In the genomic region with DNA sequence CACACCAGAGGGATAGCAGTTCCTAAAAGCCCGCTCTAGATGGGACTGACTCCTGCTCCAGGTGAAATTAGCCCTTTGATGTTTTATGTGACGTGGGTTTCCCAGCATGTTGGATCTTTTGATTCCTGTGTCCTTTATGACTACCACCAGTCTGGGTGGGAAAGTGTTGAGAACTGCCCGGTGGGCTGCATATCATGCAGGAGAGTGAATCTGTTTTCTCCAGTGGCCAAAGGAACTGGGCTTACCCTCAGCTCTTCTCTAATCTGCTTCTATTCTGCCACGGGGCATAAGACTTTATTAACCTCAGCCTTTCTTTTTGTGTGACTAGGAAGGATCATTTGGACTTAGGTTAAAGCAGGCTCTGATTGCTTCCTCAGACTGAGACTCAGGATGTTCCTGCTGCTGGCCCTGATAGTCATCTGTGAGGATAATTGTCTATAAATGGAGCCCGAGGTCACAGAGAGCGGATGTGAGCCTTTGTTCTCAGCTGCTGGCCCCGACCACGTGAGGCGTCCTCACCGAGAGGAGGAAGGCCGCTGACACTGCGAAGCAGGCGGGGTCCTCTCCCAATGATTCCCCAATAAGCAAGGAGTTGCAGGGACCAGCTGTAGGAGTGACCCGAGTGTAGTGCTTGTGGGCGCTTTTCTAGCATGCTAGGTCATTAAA, we compare ENCODE assay signal across 8 mouse cellular contexts. TPM values are rescaled to one million over a fixed set of nuclear protein-coding genes. Genes with fewer than 3 reads are reported as not detected.
A peak's percentile ranks its signal among the peaks of the same experiment; 100 is the strongest.
DNase-seq lines count a peak whose midpoint lies in the region; ATAC-seq lines count a peak whose summit lies in the region.

No protein-coding gene starts in this region.

- H3K4me1 ChIP-seq in forebrain, embryonic 13.5 days: peaks cover 23% of the 10 kb centered on the region
- H3K4me1 ChIP-seq in limb, embryonic 10.5 days: peaks cover 49% of the 10 kb centered on the region
- H3K4me1 ChIP-seq in stomach, embryonic 14.5 days (ENCODE audit: control insufficient read depth, insufficient read depth, low read length): peaks cover 4% of the 10 kb centered on the region; the same call in 1 of the 2 replicates

- H3K27me3 ChIP-seq in forebrain, embryonic 13.5 days: no peaks in the 10 kb centered on the region
- no peaks in the 10 kb centered on the region for H3K27me3 ChIP-seq in limb, embryonic 10.5 days (ENCODE audit: low read depth, poor library complexity, severe bottlenecking)
- no peaks in the 10 kb centered on the region for H3K27me3 ChIP-seq in stomach, embryonic 14.5 days (ENCODE audit: control insufficient read depth, insufficient read depth, low read length)

- H3K27ac ChIP-seq in forebrain, embryonic 13.5 days: peak overlapping the region; percentile 87
- H3K27ac ChIP-seq in limb, embryonic 10.5 days: peak overlapping the region; percentile 93
- H3K27ac ChIP-seq in stomach, embryonic 14.5 days (ENCODE audit: low read length): peak overlapping the region; percentile 80

- WGBS in forebrain, embryonic 13.5 days: 9% methylated on average over 15 of the region's 15 CpGs
- 7% methylated on average over 15 of the region's 15 CpGs for WGBS in limb, embryonic 10.5 days
- WGBS in stomach, embryonic 14.5 days: 12% methylated on average over 15 of the region's 15 CpGs

- H3K36me3 ChIP-seq in forebrain, embryonic 13.5 days (ENCODE audit: poor library complexity, severe bottlenecking): no peaks in the 10 kb centered on the region
- H3K36me3 ChIP-seq in limb, embryonic 10.5 days: no peaks in the 10 kb centered on the region
- no peaks in the 10 kb centered on the region for H3K36me3 ChIP-seq in stomach, embryonic 14.5 days (ENCODE audit: control insufficient read depth, insufficient read depth, low read length)

- peak; percentile 62 to 71 for DNase-seq in adrenal gland, adult 18-20 months (ENCODE audit: low spot score in 2 of 2)
- DNase-seq in limb, embryonic 10.5 days (ENCODE audit: low spot score): peak; percentile 37
- DNase-seq in cerebellum, adult 9-11 months: no peak

- peak overlapping the region; percentile 67 for H3K9ac ChIP-seq in forebrain, embryonic 13.5 days
- no peak overlapping the region for H3K9ac ChIP-seq in stomach, embryonic 14.5 days (replicated peaks; ENCODE audit: low read depth, low read length)

- H3K9me3 ChIP-seq in forebrain, embryonic 13.5 days (replicated peaks): no peaks in the 10 kb centered on the region
- no peaks in the 10 kb centered on the region for H3K9me3 ChIP-seq in limb, embryonic 10.5 days (replicated peaks)
- no peaks in the 10 kb centered on the region for H3K9me3 ChIP-seq in stomach, embryonic 14.5 days (ENCODE audit: control insufficient read depth, low read depth, low read length)

- peak overlapping the region; percentile 91 for H3K4me2 ChIP-seq in forebrain, embryonic 13.5 days
- H3K4me2 ChIP-seq in stomach, embryonic 14.5 days (replicated peaks; ENCODE audit: low read depth, low read length): peak overlapping the region; percentile 76

- peak; percentile 18 for ATAC-seq in CD4-positive, CD25-positive, alpha-beta regulatory T cell, adult 4 months
- peak; percentile 58 for ATAC-seq in forebrain, embryonic 13.5 days
- peak; percentile 5 to 30; a peak in 3 of 4 replicates for ATAC-seq in hematopoietic stem cell, adult 5-6 weeks (replicated peaks in 1 of 2; ENCODE audit: insufficient read depth in 1 of 2, low FRiP score in 2 of 2, low TSS enrichment in 1 of 2, low read depth in 1 of 2, poor library complexity in 2 of 2, severe bottlenecking in 2 of 2)
- ATAC-seq in megakaryocyte progenitor cell, adult 5-6 weeks (replicated peaks; ENCODE audit: poor library complexity): peak; percentile 37
- peak; percentile 39 for ATAC-seq in stomach, embryonic 14.5 days (ENCODE audit: insufficient number of reproducible peaks, insufficient read depth, low FRiP score, low read depth)

- peak overlapping the region; percentile 81 for H3K4me3 ChIP-seq in forebrain, embryonic 13.5 days
- H3K4me3 ChIP-seq in limb, embryonic 10.5 days: peak overlapping the region; percentile 87
- peak overlapping the region; percentile 33 for H3K4me3 ChIP-seq in stomach, embryonic 14.5 days (ENCODE audit: low read depth, low read length)

RNA-seq across cellular contexts. Expression of a gene that starts 0.8 kb away (rescaled TPM):
- under 1 TPM; 0.58 to 0.87 TPM for polyA plus RNA-seq in CD4-positive, CD25-positive, alpha-beta regulatory T cell, adult 4 months (2017; shearing (Covaris generic))
- total RNA-seq in adrenal gland, adult 18-20 months (2021): 10 to 100 TPM; 11.3 to 12.8 TPM
- polyA plus RNA-seq in forebrain, embryonic 13.5 days (2015; fragmentation: Nextera tagmentation; extraction: Ambion mirVana): 17.7 and 20.9 TPM in 2 replicates
- total RNA-seq in hematopoietic stem cell, adult 5-6 weeks (2017): 0.40 and 3.6 TPM in 2 replicates
- polyA plus RNA-seq in limb, embryonic 10.5 days (2016; fragmentation: Nextera tagmentation; extraction: Ambion mirVana): 25.2 and 26.3 TPM in 2 replicates
- 16.5 and 16.9 TPM in 2 replicates for total RNA-seq in megakaryocyte progenitor cell, adult 5-6 weeks (2015)
- 18.7 and 20.4 TPM in 2 replicates for total RNA-seq in megakaryocyte progenitor cell, adult 5-6 weeks (2017)
- polyA plus RNA-seq in stomach, embryonic 14.5 days (2014; fragmentation: Nextera tagmentation; extraction: Ambion mirVana): 11.7 and 14.7 TPM in 2 replicates

Comparison
In these comparisons a context has a peak if more than half of its experiments do, and no peak if none do; other contexts are left out.
1. H3K4me3 ChIP-seq: peak in every context shown above with its lines; median percentile 87 in limb, embryonic 10.5 days; 81 in forebrain, embryonic 13.5 days; 33 in stomach, embryonic 14.5 days.